Mouse (Mus musculus) midbrain, embryonic 12.5 days (tissue): ENCODE results near the gene Adamts20. TPM values are rescaled to one million over a fixed set of nuclear protein-coding genes. Genes with fewer than 3 reads are reported as not detected.

Source experiments
- ATAC-seq: fragments of 200-750 bp; cut with Nextera tagmentation; 2 replicates; pipeline ENCODE4 v1.8.0; 2017; ENCODE audit warnings: low read depth, moderate TSS enrichment, moderate library complexity; ENCODE audit not compliant: low FRiP score
- H3K27ac ChIP-seq: fragments of 300-500 bp; sonication (generic); replicated peaks from 2 replicates; pipeline ENCODE4 v1.5.1; 2016; ENCODE audit warnings: mild to moderate bottlenecking
- H3K27me3 ChIP-seq: fragments of 300-500 bp; sonication (generic); 2 replicates; pipeline ENCODE4 v1.6.1; 2016; ENCODE audit warnings: mild to moderate bottlenecking
- H3K36me3 ChIP-seq: fragments of 300-500 bp; sonication (generic); 2 replicates; pipeline ENCODE4 v1.6.1; 2016
- H3K4me1 ChIP-seq: fragments of 300-500 bp; sonication (generic); 2 replicates; pipeline ENCODE4 v1.6.1; 2016
- H3K4me2 ChIP-seq: fragments of 300-500 bp; sonication (generic); replicated peaks from 2 replicates; pipeline ENCODE4 v1.6.1; 2016; ENCODE audit warnings: mild to moderate bottlenecking, moderate library complexity
- H3K4me3 ChIP-seq: fragments of 300-500 bp; sonication (generic); 2 replicates; pipeline ENCODE4 v1.5.1; 2016; ENCODE audit warnings: mild to moderate bottlenecking
- H3K9ac ChIP-seq: fragments of 300-500 bp; sonication (generic); replicated peaks from 2 replicates; pipeline ENCODE4 v1.6.1; 2016; ENCODE audit warnings: mild to moderate bottlenecking, moderate library complexity
- H3K9me3 ChIP-seq: fragments of 300-500 bp; sonication (generic); 2 replicates; pipeline ENCODE4 v1.6.1; 2016; ENCODE audit warnings: mild to moderate bottlenecking
- WGBS: fragments of 180-500 bp; shearing (Covaris S2); methylation state at CpG from one replicate; pipeline ENCODE4 v1.1.7; 2016; 5-methylcytosine and 5-hydroxymethylcytosine counted together
- polyA plus RNA-seq: library from polyadenylated mRNA; unstranded; fragments of >200 nt; fragmentation: Nextera tagmentation; extraction: Ambion mirVana; gene quantifications from 2 replicates; pipeline ENCODE4 v1.2.1, GENCODE M21; 2016

Gene Adamts20
- polyA plus RNA-seq, 1 experiment from 2014 or later: 2.9 TPM

GRCm38 (mm10) chr15:94263866-94264496 lies 201.2 kb downstream of the Adamts20 start:
- H3K9me3 ChIP-seq: no peaks in the 10 kb centered on the region
- H3K4me2 ChIP-seq: no peak overlapping the region
- no peak overlapping the region for H3K9ac ChIP-seq
- WGBS: 82% methylated on average over 8 of the region's 8 CpGs
- H3K27ac ChIP-seq: no peak overlapping the region
- no peaks in the 10 kb centered on the region for H3K27me3 ChIP-seq
- no peak overlapping the region for H3K4me3 ChIP-seq
- H3K36me3 ChIP-seq: no peaks in the 10 kb centered on the region
- no peaks in the 10 kb centered on the region for H3K4me1 ChIP-seq
- ATAC-seq: no peak

- no peak overlapping the region for H3K4me3 ChIP-seq
- H3K4me2 ChIP-seq: no peak overlapping the region
- H3K27ac ChIP-seq: no peak overlapping the region
- no peaks in the 10 kb centered on the region for H3K27me3 ChIP-seq
- ATAC-seq: no peak
- H3K4me1 ChIP-seq: no peaks in the 10 kb centered on the region
- H3K36me3 ChIP-seq: no peaks in the 10 kb centered on the region
- no peak overlapping the region for H3K9ac ChIP-seq
- 87% methylated on average over 10 of the region's 10 CpGs for WGBS
- no peaks in the 10 kb centered on the region for H3K9me3 ChIP-seq
Measured at GRCm38 (mm10) chr15:94263241-94263640, 202.0 kb downstream of the Adamts20 start.

GRCm38 (mm10) chr15:94259497-94259896 lies 205.7 kb downstream of the Adamts20 start:
- Histone ChIP-seq H3K36me3 (no peaks in the 10 kb centered on the region), H3K4me3 (no peak overlapping the region), H3K9me3 (no peaks in the 10 kb centered on the region), H3K4me1 (no peaks in the 10 kb centered on the region), H3K27ac (no peak overlapping the region), H3K4me2 (no peak overlapping the region), H3K27me3 (no peaks in the 10 kb centered on the region), H3K9ac (no peak overlapping the region)
- ATAC-seq: no peak
- WGBS: 94% methylated on average over 4 of the region's 4 CpGs

DNA sequence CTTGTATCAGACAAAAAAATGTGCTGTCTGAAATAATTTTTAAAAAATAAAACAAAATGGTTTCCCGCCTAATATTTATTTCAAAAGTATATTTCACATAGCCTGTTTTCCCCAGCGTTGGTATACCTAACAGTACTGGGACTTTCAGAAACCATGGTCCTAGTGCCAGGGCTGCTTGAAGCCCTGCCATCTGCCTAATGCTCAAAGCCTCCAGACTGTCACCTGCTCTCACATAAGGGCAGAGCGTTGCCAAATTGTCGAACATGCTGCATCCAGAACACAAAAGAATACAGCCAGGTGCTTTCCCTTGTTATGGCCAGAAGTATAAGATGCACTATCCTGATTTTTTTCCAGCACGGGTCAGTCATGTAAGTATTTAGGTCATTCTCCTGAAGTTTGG lies 209.7 kb downstream of the Adamts20 start:
- H3K9me3 ChIP-seq: no peaks in the 10 kb centered on the region
- no peaks in the 10 kb centered on the region for H3K4me1 ChIP-seq
- H3K27ac ChIP-seq: no peak overlapping the region
- no peak overlapping the region for H3K9ac ChIP-seq
- no peak for ATAC-seq
- no peaks in the 10 kb centered on the region for H3K36me3 ChIP-seq
- H3K4me3 ChIP-seq: no peak overlapping the region
- H3K4me2 ChIP-seq: no peak overlapping the region
- WGBS: 93% methylated on average over 5 of the region's 5 CpGs
- no peaks in the 10 kb centered on the region for H3K27me3 ChIP-seq

DNA sequence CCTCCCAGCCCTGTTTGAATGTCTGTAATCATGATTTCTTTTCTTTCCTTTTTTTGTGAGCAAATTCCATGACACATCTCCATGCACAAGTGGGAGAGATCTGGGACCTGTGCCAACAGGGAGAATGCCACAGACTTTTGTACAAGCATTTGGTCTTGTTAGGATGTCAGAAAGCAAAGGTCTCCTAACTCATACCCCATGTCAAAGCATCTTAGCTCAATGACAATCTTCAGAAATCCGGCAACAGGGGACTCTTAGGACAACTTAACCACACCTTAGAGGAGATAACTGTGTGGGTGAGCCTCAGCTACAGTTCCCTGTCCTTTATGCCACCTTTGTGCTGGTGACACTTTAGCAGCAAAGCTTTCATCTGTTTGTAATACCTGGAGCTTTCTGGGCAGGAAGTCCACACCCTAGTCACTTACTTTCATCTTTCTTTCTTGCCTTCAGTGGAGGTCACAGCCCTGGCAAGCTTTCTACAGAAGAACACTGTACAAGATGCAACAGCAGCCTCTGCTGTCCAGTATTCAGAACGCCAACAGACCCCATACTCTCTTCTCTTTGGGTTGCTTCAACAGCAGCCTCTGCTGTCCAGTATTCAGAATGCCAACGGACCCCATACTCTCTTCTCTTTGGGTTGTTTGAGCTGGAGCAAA lies 210.2 kb downstream of the Adamts20 start:
- H3K4me1 ChIP-seq: no peaks in the 10 kb centered on the region
- no peak overlapping the region for H3K27ac ChIP-seq
- WGBS: 83% methylated on average over 3 of the region's 3 CpGs
- no peak for ATAC-seq
- H3K4me2 ChIP-seq: no peak overlapping the region
- H3K9me3 ChIP-seq: no peaks in the 10 kb centered on the region
- H3K36me3 ChIP-seq: no peaks in the 10 kb centered on the region
- H3K4me3 ChIP-seq: no peak overlapping the region
- H3K9ac ChIP-seq: no peak overlapping the region
- no peaks in the 10 kb centered on the region for H3K27me3 ChIP-seq

DNA sequence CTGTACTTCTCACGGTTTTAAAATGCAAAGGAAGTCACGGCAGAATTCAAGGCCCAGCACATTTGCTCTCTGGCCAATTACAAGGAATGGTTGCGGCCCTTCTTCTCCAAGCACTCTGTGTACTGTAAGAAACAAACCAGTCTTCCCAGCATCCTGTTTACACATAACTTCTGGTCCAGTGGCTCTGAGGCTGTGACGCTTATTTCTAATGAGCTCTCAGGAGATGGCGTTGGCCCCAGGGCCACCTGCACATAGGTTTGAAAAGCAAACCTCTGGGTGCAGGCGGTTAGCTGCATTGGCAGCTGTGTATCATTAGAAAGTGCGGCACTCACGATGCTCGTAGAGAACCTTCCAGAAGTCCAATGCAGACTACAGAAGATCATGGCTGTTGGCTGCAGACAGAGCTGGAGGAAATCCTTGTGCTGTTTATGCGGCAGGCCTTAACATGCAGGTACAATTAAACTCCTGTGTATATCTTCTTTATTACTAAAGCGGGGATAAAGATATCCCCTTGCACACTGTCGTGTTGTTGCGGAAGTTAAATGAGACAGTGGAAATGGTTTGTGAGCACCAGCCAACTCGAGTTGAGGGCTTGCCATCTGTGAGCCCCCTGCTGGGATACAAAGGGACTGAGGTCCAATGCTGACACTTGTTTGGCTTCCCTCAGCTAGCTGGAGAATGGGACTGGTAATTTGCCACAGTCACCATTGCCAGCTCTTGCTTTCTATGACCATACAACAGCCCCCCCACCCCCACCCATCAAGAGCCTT lies 210.9 kb downstream of the Adamts20 start:
- no peak overlapping the region for H3K9ac ChIP-seq
- no peaks in the 10 kb centered on the region for H3K36me3 ChIP-seq
- ATAC-seq: no peak
- H3K9me3 ChIP-seq: no peaks in the 10 kb centered on the region
- WGBS: 85% methylated on average over 14 of the region's 14 CpGs
- no peak overlapping the region for H3K27ac ChIP-seq
- H3K27me3 ChIP-seq: no peaks in the 10 kb centered on the region
- H3K4me1 ChIP-seq: no peaks in the 10 kb centered on the region
- H3K4me3 ChIP-seq: no peak overlapping the region
- no peak overlapping the region for H3K4me2 ChIP-seq

DNA sequence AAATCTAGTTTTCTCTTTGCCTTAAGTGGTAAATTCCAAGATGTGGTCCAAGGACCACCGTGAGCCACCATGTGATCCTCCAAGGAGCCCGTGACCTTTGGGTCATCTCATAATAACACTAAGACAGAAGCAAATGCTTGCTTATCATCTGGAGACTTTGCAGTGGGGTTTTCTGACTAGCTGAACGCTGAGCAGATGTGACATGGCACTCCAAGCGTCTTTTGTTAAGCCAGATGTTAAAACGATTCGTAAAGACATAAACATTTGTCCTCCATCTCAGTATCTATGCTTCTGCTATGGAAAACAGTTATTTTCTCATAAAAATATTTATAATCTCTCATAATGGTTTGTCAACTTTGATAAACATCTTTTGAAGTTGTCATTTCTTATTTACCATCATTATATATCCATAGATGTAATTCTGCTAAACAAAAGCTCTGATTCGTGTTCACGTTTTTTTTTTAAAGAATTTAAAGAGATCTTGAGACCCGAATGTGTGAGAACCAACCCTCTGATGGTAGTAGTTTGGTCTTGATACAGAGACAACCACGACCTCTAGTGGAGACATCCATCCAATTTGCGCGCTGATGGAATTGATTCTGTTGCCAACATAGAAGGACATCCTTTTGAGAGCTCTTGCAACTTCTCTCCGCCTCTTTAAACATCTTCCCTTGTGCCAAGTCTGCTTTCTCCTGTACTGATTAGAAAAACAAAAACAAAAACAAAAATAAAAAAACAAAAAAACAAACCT lies 212.1 kb downstream of the Adamts20 start:
- Histone ChIP-seq H3K4me1 (no peaks in the 10 kb centered on the region), H3K27me3 (no peaks in the 10 kb centered on the region), H3K9me3 (no peaks in the 10 kb centered on the region), H3K4me2 (no peak overlapping the region), H3K9ac (no peak overlapping the region), H3K4me3 (no peak overlapping the region), H3K27ac (no peak overlapping the region), H3K36me3 (no peaks in the 10 kb centered on the region)
- 79% methylated on average over 13 of the region's 13 CpGs for WGBS
- ATAC-seq: no peak

- Histone ChIP-seq H3K4me3 (no peak overlapping the region), H3K9me3 (no peaks in the 10 kb centered on the region), H3K4me1 (no peaks in the 10 kb centered on the region), H3K9ac (no peak overlapping the region), H3K27me3 (no peaks in the 10 kb centered on the region), H3K27ac (no peak overlapping the region), H3K4me2 (no peak overlapping the region), H3K36me3 (no peaks in the 10 kb centered on the region)
- ATAC-seq: no peak
- WGBS: 64% methylated on average over 8 of the region's 8 CpGs
Measured at GRCm38 (mm10) chr15:94249766-94250165, 215.5 kb downstream of the Adamts20 start.

DNA sequence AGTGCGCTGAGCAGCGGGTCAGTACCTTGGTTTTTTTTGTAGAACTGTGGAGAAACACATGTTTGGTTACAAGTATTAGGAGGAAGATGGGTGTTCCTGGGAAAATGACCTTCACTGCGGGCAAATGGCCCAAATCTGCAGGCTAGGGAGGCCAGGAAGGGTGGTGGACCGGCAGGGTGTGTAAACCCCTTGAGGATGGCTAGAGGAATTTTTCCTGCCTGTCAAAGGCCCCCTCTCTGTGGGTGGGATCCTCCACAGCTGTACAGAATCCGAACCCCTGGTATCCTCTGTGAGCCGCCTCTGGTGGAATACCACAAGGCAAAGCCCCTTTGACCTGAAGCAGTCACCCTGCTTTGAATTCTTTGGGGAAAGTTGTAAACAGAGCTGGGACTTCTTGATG lies 216.8 kb downstream of the Adamts20 start:
- Histone ChIP-seq H3K9ac (no peak overlapping the region), H3K4me2 (no peak overlapping the region), H3K36me3 (no peaks in the 10 kb centered on the region), H3K27ac (no peak overlapping the region), H3K4me1 (no peaks in the 10 kb centered on the region), H3K9me3 (no peaks in the 10 kb centered on the region), H3K27me3 (no peaks in the 10 kb centered on the region), H3K4me3 (no peak overlapping the region)
- WGBS: 75% methylated on average over 6 of the region's 6 CpGs
- no peak for ATAC-seq

DNA sequence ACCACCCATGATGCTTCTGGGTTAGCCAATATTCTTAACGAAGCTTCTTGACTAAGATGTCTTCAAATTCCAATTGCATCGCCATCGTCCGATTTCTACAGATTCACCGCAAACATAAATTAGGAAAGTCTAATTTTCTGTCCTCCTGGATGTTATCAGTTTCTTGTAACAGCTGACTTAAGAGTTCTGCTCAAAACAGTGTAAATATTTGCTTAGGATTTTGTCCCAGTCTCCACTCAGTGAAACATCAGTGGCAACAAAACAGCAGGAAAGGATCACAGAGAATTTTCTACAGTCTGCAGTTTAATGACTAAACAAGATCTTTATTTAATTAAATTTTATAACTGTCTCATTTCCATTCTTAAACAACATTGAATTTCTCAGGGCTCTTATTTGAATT lies 218.5 kb downstream of the Adamts20 start:
- Histone ChIP-seq H3K4me1 (no peaks in the 10 kb centered on the region), H3K27ac (no peak overlapping the region), H3K4me2 (no peak overlapping the region), H3K36me3 (no peaks in the 10 kb centered on the region), H3K9ac (no peak overlapping the region), H3K4me3 (no peak overlapping the region), H3K9me3 (no peaks in the 10 kb centered on the region), H3K27me3 (no peaks in the 10 kb centered on the region)
- ATAC-seq: no peak
- WGBS: 81% methylated on average over 5 of the region's 5 CpGs

DNA sequence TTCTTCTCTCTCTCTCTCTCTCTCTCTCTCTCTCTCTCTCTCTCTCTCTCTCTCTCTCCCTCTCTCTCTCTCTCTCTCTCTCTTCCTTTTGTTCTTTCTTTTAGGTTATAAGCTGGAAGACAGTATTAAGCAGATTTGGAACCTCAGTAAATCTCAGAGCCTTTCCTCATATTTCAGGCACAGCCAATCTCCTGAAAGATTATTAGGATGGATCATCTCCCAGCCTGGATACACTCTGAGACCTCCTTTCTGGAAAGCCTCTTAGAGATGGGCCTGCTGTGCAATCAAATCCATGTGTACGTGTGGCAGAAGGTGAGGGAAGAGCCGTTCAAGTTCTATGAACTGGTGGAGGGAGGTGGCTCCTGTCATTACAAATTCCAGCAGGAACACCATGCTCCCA lies 220.9 kb downstream of the Adamts20 start:
- no peaks in the 10 kb centered on the region for H3K27me3 ChIP-seq
- no peaks in the 10 kb centered on the region for H3K4me1 ChIP-seq
- H3K4me3 ChIP-seq: no peak overlapping the region
- H3K36me3 ChIP-seq: no peaks in the 10 kb centered on the region
- H3K9me3 ChIP-seq: no peaks in the 10 kb centered on the region
- H3K9ac ChIP-seq: no peak overlapping the region
- WGBS: 77% methylated on average over 2 of the region's 2 CpGs
- ATAC-seq: no peak
- no peak overlapping the region for H3K4me2 ChIP-seq
- no peak overlapping the region for H3K27ac ChIP-seq

DNA sequence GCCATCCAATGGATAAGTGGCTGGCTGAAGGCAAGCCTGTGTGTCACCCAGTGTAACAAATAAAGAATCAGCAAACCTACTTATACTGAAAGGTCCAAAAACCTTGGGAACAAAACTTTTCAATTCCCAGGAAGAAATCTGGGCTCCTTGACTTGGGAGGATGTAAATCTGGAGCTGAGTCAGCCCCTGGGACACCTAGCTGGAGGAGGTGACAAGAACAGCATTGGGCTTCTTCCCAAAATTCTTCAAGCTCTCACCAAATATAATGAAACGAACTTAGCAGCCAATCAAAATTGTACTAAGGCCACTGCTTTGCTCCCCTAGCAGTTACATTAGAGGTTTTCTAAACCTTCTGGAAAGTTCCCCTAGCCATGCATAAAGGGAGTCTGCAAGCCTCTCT lies 223.1 kb downstream of the Adamts20 start:
- H3K27ac ChIP-seq: no peak overlapping the region
- H3K4me3 ChIP-seq: no peak overlapping the region
- WGBS: 92% methylated on average over 1 of the region's 1 CpGs
- H3K9ac ChIP-seq: no peak overlapping the region
- ATAC-seq: no peak
- no peaks in the 10 kb centered on the region for H3K9me3 ChIP-seq
- no peaks in the 10 kb centered on the region for H3K4me1 ChIP-seq
- no peaks in the 10 kb centered on the region for H3K36me3 ChIP-seq
- no peak overlapping the region for H3K4me2 ChIP-seq
- H3K27me3 ChIP-seq: no peaks in the 10 kb centered on the region
